Mouse (Mus musculus): ENCODE data around the gene Atp5b. TPM values are rescaled to one million over a fixed set of nuclear protein-coding genes. Genes with fewer than 3 reads are reported as not detected.

The Atp5b gene
- 1,519 and 1,632 TPM in 2 replicates for polyA plus RNA-seq (2012; rRNA removed)

GRCm38 (mm10) chr10:128082880-128083421 lies at the start of gene Atp5b:
Atp5b (plus strand) TSS chr10:128083273.
- peaks cover 3% of the 10 kb centered on the region for H3K4me1 ChIP-seq (ENCODE audit: control insufficient read depth, insufficient read depth, low read length)
- under 1% methylated on average over 34 of the region's 34 CpGs for WGBS
- H3K4me3 ChIP-seq (replicated peaks; ENCODE audit: extremely low read depth, low read depth, low read length) = peak within 1 kb of the TSS; percentile 90
- DNase-seq = peak; percentile 93
- TF ChIP-seq CTCF (IDR thresholded peaks at IDR 0.05; ENCODE audit: insufficient read depth, low read length) = no peak
- peak; percentile 92 for TF ChIP-seq POLR2A (IDR thresholded peaks at IDR 0.05; ENCODE audit: borderline replicate concordance, extremely low read depth, low read depth, low read length)

- H3K4me1 ChIP-seq (ENCODE audit: control insufficient read depth, insufficient read depth, low read length) = peaks cover 18% of the 10 kb centered on the region
- WGBS = 5% methylated on average over 10 of the region's 10 CpGs
- DNase-seq = peak; percentile 40
- H3K4me3 ChIP-seq (replicated peaks; ENCODE audit: extremely low read depth, low read depth, low read length) = peak overlapping the region; percentile 92
- no peak for TF ChIP-seq POLR2A (IDR thresholded peaks at IDR 0.05; ENCODE audit: borderline replicate concordance, extremely low read depth, low read depth, low read length)
- no peak for TF ChIP-seq CTCF (IDR thresholded peaks at IDR 0.05; ENCODE audit: insufficient read depth, low read length)
Observed at GRCm38 (mm10) chr10:128036746-128037425, 46.2 kb upstream of the Atp5b start.

- Histone ChIP-seq H3K4me3 (replicated peaks; ENCODE audit: extremely low read depth, low read depth, low read length) (no peak overlapping the region), H3K4me1 (ENCODE audit: control insufficient read depth, insufficient read depth, low read length) (peaks cover 18% of the 10 kb centered on the region)
- TF ChIP-seq CTCF (IDR thresholded peaks at IDR 0.05; ENCODE audit: insufficient read depth, low read length) = no peak
- TF ChIP-seq POLR2A (IDR thresholded peaks at IDR 0.05; ENCODE audit: borderline replicate concordance, extremely low read depth, low read depth, low read length) = no peak
- no peak for DNase-seq
- WGBS = 47% methylated on average over 3 of the region's 3 CpGs
Observed at GRCm38 (mm10) chr10:128037921-128038320, 45.2 kb upstream of the Atp5b start.

- no peak for TF ChIP-seq CTCF (IDR thresholded peaks at IDR 0.05; ENCODE audit: insufficient read depth, low read length)
- TF ChIP-seq POLR2A (IDR thresholded peaks at IDR 0.05; ENCODE audit: borderline replicate concordance, extremely low read depth, low read depth, low read length) = no peak
- peaks cover 16% of the 10 kb centered on the region for H3K4me1 ChIP-seq (ENCODE audit: control insufficient read depth, insufficient read depth, low read length)
- no peak overlapping the region for H3K4me3 ChIP-seq (replicated peaks; ENCODE audit: extremely low read depth, low read depth, low read length)
- WGBS = 35% methylated on average over 5 of the region's 5 CpGs
- no peak for DNase-seq
Observed at GRCm38 (mm10) chr10:128039167-128039566, 43.9 kb upstream of the Atp5b start.

- Histone ChIP-seq H3K4me1 (ENCODE audit: control insufficient read depth, insufficient read depth, low read length) (peaks cover 12% of the 10 kb centered on the region), H3K4me3 (replicated peaks; ENCODE audit: extremely low read depth, low read depth, low read length) (no peak overlapping the region)
- TF ChIP-seq CTCF (IDR thresholded peaks at IDR 0.05; ENCODE audit: insufficient read depth, low read length) = no peak
- TF ChIP-seq POLR2A (IDR thresholded peaks at IDR 0.05; ENCODE audit: borderline replicate concordance, extremely low read depth, low read depth, low read length) = no peak
- WGBS = 54% methylated on average over 3 of the region's 3 CpGs
- no peak for DNase-seq
Observed at GRCm38 (mm10) chr10:128039858-128040257, 43.2 kb upstream of the Atp5b start.

GRCm38 (mm10) chr10:128040293-128040692 lies 42.8 kb upstream of the Atp5b start:
- H3K4me1 ChIP-seq (ENCODE audit: control insufficient read depth, insufficient read depth, low read length) = peaks cover 13% of the 10 kb centered on the region
- no peak overlapping the region for H3K4me3 ChIP-seq (replicated peaks; ENCODE audit: extremely low read depth, low read depth, low read length)
- TF ChIP-seq POLR2A (IDR thresholded peaks at IDR 0.05; ENCODE audit: borderline replicate concordance, extremely low read depth, low read depth, low read length) = no peak
- TF ChIP-seq CTCF (IDR thresholded peaks at IDR 0.05; ENCODE audit: insufficient read depth, low read length) = no peak
- no peak for DNase-seq
- 72% methylated on average over 5 of the region's 5 CpGs for WGBS

GRCm38 (mm10) chr10:128041636-128042035 lies 41.4 kb upstream of the Atp5b start:
- H3K4me1 ChIP-seq (ENCODE audit: control insufficient read depth, insufficient read depth, low read length) = peaks cover 13% of the 10 kb centered on the region
- 83% methylated on average over 4 of the region's 4 CpGs for WGBS
- no peak overlapping the region for H3K4me3 ChIP-seq (replicated peaks; ENCODE audit: extremely low read depth, low read depth, low read length)
- TF ChIP-seq POLR2A (IDR thresholded peaks at IDR 0.05; ENCODE audit: borderline replicate concordance, extremely low read depth, low read depth, low read length) (no peak), CTCF (IDR thresholded peaks at IDR 0.05; ENCODE audit: insufficient read depth, low read length) (no peak)
- no peak for DNase-seq

- no peak for TF ChIP-seq POLR2A (IDR thresholded peaks at IDR 0.05; ENCODE audit: borderline replicate concordance, extremely low read depth, low read depth, low read length)
- TF ChIP-seq CTCF (IDR thresholded peaks at IDR 0.05; ENCODE audit: insufficient read depth, low read length) = no peak
- H3K4me3 ChIP-seq (replicated peaks; ENCODE audit: extremely low read depth, low read depth, low read length) = no peak overlapping the region
- WGBS = 89% methylated on average over 3 of the region's 3 CpGs
Observed at GRCm38 (mm10) chr10:128042466-128042865, 40.6 kb upstream of the Atp5b start.

GRCm38 (mm10) chr10:128043041-128043835 lies 39.8 kb upstream of the Atp5b start:
- 54% methylated on average over 3 of the region's 3 CpGs for WGBS
- peaks cover 6% of the 10 kb centered on the region for H3K4me1 ChIP-seq (ENCODE audit: control insufficient read depth, insufficient read depth, low read length)
- no peak overlapping the region for H3K4me3 ChIP-seq (replicated peaks; ENCODE audit: extremely low read depth, low read depth, low read length)
- DNase-seq = no peak
- TF ChIP-seq CTCF (IDR thresholded peaks at IDR 0.05; ENCODE audit: insufficient read depth, low read length) (no peak), POLR2A (IDR thresholded peaks at IDR 0.05; ENCODE audit: borderline replicate concordance, extremely low read depth, low read depth, low read length) (no peak)

More at GRCm38 (mm10) chr10:128042466-128042865, 40.6 kb upstream of the Atp5b start:
- peaks cover 8% of the 10 kb centered on the region for H3K4me1 ChIP-seq (ENCODE audit: control insufficient read depth, insufficient read depth, low read length)
- DNase-seq = no peak

Measured in lung, adult 2 months (tissue).